Mouse (Mus musculus): ENCODE measurements around the gene Ttc7b. TPM values are rescaled to one million over a fixed set of nuclear protein-coding genes. Genes with fewer than 3 reads are reported as not detected.
A peak's percentile ranks its signal among the peaks of the same experiment; 100 is the strongest.

Gene Ttc7b
- total RNA-seq, 2 experiments from 2014 or later, result 65.8 to 73.1 TPM

GRCm38 (mm10) chr12:100493211-100493610, 27.4 kb downstream of the Ttc7b start:
- intact Hi-C loops (cut with DNase I), result no loop called here
- no peak for DNase-seq

DNA sequence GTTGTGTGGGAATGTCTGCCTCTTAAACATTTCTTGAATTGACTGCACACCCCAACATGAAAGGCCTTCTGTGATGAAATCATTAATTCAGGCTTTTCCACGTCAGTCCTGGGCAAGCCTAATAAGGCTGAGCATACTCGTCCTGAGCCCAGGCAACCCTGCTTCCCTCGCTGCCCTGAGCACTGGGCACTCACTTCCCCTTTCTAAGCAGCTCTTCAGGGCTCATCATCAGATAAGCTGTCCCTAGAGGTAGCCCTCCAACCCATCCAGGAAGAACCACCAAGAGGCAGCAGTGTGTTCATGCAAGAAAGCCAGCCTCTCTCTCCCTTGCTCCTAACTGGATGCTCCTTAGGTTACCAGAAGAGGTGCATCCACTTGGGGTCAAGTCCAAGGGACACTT, 27.9 kb downstream of the Ttc7b start:
- intact Hi-C loops (cut with DNase I), result no loop called here
- no peak for DNase-seq

DNA sequence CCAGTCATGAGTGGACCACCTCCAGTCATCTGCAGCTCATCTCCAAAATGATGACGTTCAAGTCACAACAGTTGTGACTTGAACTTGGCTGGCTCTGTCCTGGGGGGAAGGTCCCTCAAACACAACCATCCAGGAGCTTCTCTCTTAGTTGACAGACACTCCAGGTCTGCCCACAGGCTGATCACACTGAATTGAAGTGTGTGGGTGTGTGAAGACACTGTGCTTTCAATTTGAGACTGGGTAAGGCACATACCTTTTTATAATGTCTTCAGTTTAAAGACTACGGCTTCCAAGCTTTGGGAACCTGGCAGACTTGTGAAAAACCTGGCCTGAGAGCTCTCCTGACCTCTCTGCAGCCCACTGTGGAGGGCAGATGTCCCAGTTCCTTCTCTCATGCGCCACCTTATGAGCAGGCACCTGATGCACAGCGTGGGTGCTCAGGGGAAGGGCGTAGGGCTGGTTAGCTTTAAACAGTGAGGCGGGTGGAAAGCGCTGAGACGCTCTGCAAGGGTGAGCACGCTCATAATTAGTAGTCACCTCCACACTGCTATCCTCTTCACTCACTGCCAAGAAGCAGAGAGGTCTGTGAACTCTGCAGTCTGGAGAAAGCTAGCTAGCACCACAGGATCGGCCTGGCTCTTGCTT, 28.5 kb downstream of the Ttc7b start:
- intact Hi-C loops (cut with DNase I), result no loop called here

GRCm38 (mm10) chr12:100489799-100490198, 30.8 kb downstream of the Ttc7b start:
- intact Hi-C loops (cut with DNase I), result no loop called here
- no peak for DNase-seq

More for the DNA sequence above, 28.5 kb downstream of the Ttc7b start:
- DNase-seq, result no peak

DNA sequence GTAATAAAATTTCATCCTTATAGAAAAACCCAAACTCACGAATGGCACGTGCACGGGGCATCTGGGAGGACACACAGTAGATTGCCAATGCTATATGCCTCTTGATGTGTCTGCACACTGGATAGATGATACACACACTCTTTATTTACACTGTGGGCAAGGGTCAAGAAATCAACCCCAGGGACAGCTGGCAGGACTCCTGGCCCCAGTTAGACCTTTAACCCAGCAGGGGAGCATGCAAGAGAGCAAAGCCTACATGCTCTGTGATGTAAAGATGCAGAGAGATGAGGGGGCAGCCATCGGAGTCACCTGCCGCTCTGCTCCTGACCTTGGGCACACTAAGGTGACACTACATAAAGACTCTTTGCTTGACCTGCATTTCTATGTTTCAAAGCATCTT, 32.3 kb downstream of the Ttc7b start:
- intact Hi-C loops (cut with DNase I), result no loop called here
- no peak for DNase-seq

- intact Hi-C loops (cut with DNase I), result no loop called here
- DNase-seq, result no peak
These were observed 34.4 kb downstream of the Ttc7b start for GRCm38 (mm10) chr12:100486232-100486631.

DNA sequence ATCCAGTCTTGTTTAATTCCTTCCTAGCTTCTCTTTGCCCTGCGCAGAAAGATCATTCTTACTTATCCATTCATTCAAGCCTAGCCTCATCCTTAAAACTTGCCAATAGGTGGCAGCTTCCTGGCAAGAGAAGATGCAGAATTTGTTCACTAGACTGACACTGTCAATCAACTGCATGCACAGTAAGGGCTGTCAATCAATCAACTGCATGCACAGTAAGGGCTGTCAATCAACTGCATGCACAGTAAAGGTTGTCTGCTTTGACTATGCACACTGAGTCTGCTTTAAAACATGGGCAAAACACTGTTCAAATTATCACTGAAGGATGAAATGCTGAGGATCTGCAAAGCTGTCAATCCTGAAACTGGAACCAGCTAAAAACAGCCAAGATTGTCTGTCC, 37.6 kb downstream of the Ttc7b start:
- intact Hi-C loops (cut with DNase I), result loop anchor here (5.0 kb wide), 1 partner anchor 89 kb away; no protein-coding TSS in a partner anchor
- no peak for DNase-seq

- intact Hi-C loops (cut with DNase I), result loop anchor here (5.0 kb wide), 1 partner anchor 90 kb away; no protein-coding TSS in a partner anchor
- no peak for DNase-seq
These were observed 38.4 kb downstream of the Ttc7b start for GRCm38 (mm10) chr12:100482255-100482654.

GRCm38 (mm10) chr12:100481443-100482026, 39.1 kb downstream of the Ttc7b start:
- intact Hi-C loops (cut with DNase I), result loop anchor here (5.0 kb wide), 1 partner anchor 91 kb away; no protein-coding TSS in a partner anchor
- no peak for DNase-seq

- intact Hi-C loops (cut with DNase I), result loop anchor here (5.0 kb wide), 1 partner anchor 91 kb away; no protein-coding TSS in a partner anchor
- peak in 1 of 2 experiments; percentile 16 for DNase-seq
These were observed 39.8 kb downstream of the Ttc7b start for GRCm38 (mm10) chr12:100480642-100481442.

GRCm38 (mm10) chr12:100479892-100480621, 40.6 kb downstream of the Ttc7b start:
- DNase-seq, result peak; percentile 66 to 74
- intact Hi-C loops (cut with DNase I), result loop anchor here (5.0 kb wide), 2 partner anchors 92 to 278 kb away; no protein-coding TSS in a partner anchor

DNA sequence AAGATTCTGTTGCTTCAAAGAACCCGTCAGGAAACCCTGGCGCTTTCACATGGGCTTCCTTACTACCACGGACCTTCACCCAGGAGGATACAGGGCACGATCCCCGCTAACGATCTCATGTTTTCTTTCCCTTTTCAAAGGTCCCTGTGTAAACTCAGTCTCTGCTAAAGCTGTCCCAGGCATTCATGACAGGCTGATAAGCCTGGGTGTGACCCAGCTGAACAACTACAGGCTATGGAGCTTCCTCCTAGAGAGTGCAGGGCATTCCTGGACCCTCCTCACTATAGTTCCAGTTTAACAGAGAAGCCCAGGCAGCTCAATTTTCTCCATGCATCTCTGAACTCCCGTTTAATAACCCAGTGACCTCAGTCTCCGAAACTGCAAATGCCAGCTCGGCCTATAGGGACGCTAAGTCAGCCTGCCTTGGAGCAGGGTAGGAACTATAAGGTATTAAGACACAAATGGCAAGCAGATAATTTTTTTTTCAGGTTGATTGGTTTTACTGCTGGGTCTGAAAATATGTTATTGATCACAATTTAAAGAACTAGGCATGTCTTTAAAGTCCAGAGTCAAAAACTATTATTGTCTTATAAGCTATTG, 41.3 kb downstream of the Ttc7b start:
- intact Hi-C loops (cut with DNase I), result loop anchor here (5.0 kb wide), 1 partner anchor 277 kb away; no protein-coding TSS in a partner anchor
- DNase-seq, result no peak

- no peak for DNase-seq
- intact Hi-C loops (cut with DNase I), result loop anchor here (5.0 kb wide), 1 partner anchor 276 kb away; no protein-coding TSS in a partner anchor
These were observed 42.0 kb downstream of the Ttc7b start for GRCm38 (mm10) chr12:100478615-100479014.

- DNase-seq, result no peak
- intact Hi-C loops (cut with DNase I), result loop anchor here (5.0 kb wide), 1 partner anchor 276 kb away; no protein-coding TSS in a partner anchor
These were observed 42.5 kb downstream of the Ttc7b start for GRCm38 (mm10) chr12:100478151-100478550.

DNA sequence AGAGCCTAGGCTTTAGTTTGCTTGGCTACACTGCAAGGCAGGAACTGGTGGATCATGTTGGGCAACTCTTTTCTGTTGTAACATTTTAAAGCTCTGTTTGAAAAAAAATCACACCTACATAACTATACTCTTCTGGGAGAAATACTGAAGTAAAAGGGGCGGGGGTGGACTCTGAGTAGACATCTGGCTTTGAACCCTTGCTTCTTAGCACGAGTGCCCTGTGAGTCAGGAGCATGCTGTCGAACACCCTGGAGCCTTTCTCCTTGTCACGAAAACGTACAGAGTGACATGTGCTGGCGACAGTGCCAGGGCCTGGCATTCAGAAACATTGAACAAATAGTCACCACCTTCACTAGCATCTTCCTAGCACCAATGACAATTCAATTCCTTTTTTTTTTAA, 43.2 kb downstream of the Ttc7b start:
- DNase-seq, result no peak
- intact Hi-C loops (cut with DNase I), result loop anchor here (5.0 kb wide), 1 partner anchor 275 kb away; no protein-coding TSS in a partner anchor

- intact Hi-C loops (cut with DNase I), result loop anchor here (5.0 kb wide), 1 partner anchor 274 kb away; no protein-coding TSS in a partner anchor
- DNase-seq, result no peak
These were observed 44.3 kb downstream of the Ttc7b start for GRCm38 (mm10) chr12:100476351-100476750.

DNA sequence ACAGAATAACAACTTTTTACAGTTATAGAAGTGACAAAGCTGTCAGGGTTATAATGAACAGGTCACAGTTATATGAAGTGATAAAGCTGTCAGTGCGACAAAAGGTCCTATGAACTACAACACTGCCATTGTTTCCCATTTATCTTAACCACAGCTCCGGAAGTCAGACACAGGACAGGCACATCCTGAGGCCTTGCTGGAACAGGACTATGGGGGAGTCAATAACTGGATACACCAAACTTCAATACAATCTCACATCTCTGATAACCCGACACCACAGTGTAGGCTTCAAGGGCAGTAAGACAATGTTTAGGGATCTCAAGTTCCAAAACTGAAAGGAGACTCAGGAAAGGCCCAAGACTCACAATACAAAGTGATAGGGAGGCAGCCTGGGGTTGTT, 45.1 kb downstream of the Ttc7b start:
- no peak for DNase-seq

DNA sequence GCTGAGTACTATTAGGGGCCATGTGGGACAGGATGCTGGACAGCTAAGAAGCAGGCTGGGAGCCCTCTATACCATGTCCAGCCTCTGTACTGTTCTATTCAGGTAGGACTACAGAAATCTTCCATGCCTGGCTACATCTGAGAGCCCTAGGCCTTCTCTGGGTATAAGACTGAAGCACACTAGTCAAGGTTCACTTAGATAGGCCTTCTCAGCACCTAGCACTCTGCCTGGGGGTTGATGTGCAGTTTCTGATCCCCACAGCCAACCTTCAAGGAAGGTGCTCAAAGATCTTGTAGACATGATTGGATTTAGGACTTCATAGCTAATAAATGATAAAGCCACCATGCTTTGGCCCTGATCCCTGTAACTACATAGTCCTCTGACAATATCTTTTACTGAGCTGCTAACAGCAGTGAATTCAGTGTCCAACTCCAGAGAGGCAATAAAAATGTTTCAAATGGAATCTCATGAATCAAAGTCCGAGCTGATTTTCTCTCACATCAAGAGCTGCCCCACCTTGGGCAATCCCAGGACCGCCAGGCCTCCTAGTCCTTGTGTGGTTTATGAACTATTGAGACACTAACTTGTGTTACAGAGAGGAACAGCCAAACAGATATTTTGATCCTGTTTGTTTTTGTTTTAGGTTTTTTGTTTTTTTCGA, 45.8 kb downstream of the Ttc7b start:
- intact Hi-C loops (cut with DNase I), result loop anchor here (5.0 kb wide), 1 partner anchor 272 kb away; no protein-coding TSS in a partner anchor

More for the DNA sequence above, 45.1 kb downstream of the Ttc7b start:
- intact Hi-C loops (cut with DNase I), result loop anchor here (5.0 kb wide), 1 partner anchor 273 kb away; no protein-coding TSS in a partner anchor

GRCm38 (mm10) chr12:100470295-100470694, 50.3 kb downstream of the Ttc7b start:
- intact Hi-C loops (cut with DNase I), result no loop called here
- DNase-seq, result no peak

More for the DNA sequence above, 45.8 kb downstream of the Ttc7b start:
- no peak for DNase-seq

Measured in heart, postnatal 14 days (tissue).